Mouse (Mus musculus): Measurements from ENCODE around the gene Gbp3.

GRCm38 (mm10) chr3:142583067-142583466 is 23.2 kb downstream of the Gbp3 start:
- TF ChIP-seq CTCF (conservative IDR thresholded peaks at IDR 0.05; ENCODE audit: low read length): no peak
- TF ChIP-seq POU5F1 (IDR thresholded peaks at IDR 0.05; ENCODE audit: borderline replicate concordance, low read length): no peak
